Mouse (Mus musculus) heart, adult 2 months (tissue): ENCODE results near the gene Kcnmb3. TPM values are rescaled to one million over a fixed set of nuclear protein-coding genes. Genes with fewer than 3 reads are reported as not detected.
"Not testable (repeated sequence)": the region's sequence is repeated elsewhere in the genome, so short reads cannot be mapped to it uniquely, and the experiment has no call there.

Experiments used
- DNase-seq, 2 experiments: peaks; one replicate each; pipeline ENCODE4 v3.0.0; 2021
- H3K27ac ChIP-seq: fragments of 200-600 bp; 2 replicates; pipeline ENCODE4 v1.8.1; 2022
- H3K27me3 ChIP-seq: fragments of 200-500 bp; 2 replicates; pipeline ENCODE4 v1.6.1; 2012; ENCODE audit warnings: mild to moderate bottlenecking, low read length, inconsistent platforms, mixed read lengths; ENCODE audit not compliant: control insufficient read depth, insufficient read depth
- H3K36me3 ChIP-seq: fragments of 200-500 bp; 2 replicates; pipeline ENCODE4 v1.6.1; 2012; ENCODE audit warnings: low read length, inconsistent platforms; ENCODE audit not compliant: control insufficient read depth, insufficient read depth
- H3K4me1 ChIP-seq: fragments of 200-500 bp; 2 replicates; pipeline ENCODE4 v1.6.1; 2011; ENCODE audit warnings: low read length; ENCODE audit not compliant: control insufficient read depth, insufficient read depth
- H3K4me3 ChIP-seq: fragments of 200-600 bp; 2 replicates; pipeline ENCODE4 v1.8.1; 2022
- H3K79me2 ChIP-seq: fragments of 200-500 bp; replicated peaks from 2 replicates; pipeline ENCODE4 v1.6.1; 2012; ENCODE audit warnings: mild to moderate bottlenecking, inconsistent platforms, low read length, moderate library complexity, mixed read lengths; ENCODE audit not compliant: control insufficient read depth, insufficient read depth
- H3K9ac ChIP-seq: fragments of 200-500 bp; 2 replicates; pipeline ENCODE4 v1.6.1; 2012; ENCODE audit warnings: low read depth, mild to moderate bottlenecking, control low read depth, inconsistent platforms, low read length, mixed read lengths
- CTCF ChIP-seq: fragments of 200-600 bp; IDR thresholded peaks from 2 replicates; pipeline ENCODE4 v1.8.1; 2022; ENCODE audit warnings: antibody characterized with exemption, mild to moderate bottlenecking, moderate library complexity
- EP300 ChIP-seq: fragments of 200-500 bp; IDR thresholded peaks from 2 replicates; pipeline ENCODE4 v1.6.1; 2011; ENCODE audit warnings: low read depth, low read length, control low read depth; ENCODE audit not compliant: insufficient read depth
- POLR2A ChIP-seq: fragments of 200-500 bp; IDR thresholded peaks from 2 replicates; pipeline ENCODE4 v1.6.1; 2011; ENCODE audit warnings: mild to moderate bottlenecking, low read depth, low read length, control low read depth; ENCODE audit not compliant: insufficient read depth
- WGBS: fragments of 180-500 bp; shearing (Covaris S2); methylation state at CpG from one replicate; pipeline ENCODE4 v1.1.7; 2018; 5-methylcytosine and 5-hydroxymethylcytosine counted together
- intact Hi-C: fragments of 180-260 bp; cut with DNase I; formaldehyde crosslinking; loops from one replicate; pipeline ENCODE4 v1.15.1; 2025
- polyA plus RNA-seq: library from polyadenylated mRNA; depleted of rRNA; stranded (reverse); fragments of >200 nt; gene quantifications from 2 replicates; pipeline ENCODE4 v1.2.3, GENCODE M21; 2012; rRNA removed
- total RNA-seq, 2 experiments: library from RNA; stranded (reverse); gene quantifications; 2 replicates each; pipeline ENCODE4 v1.2.3; 2021

Kcnmb3 gene
- total and polyA plus RNA-seq, 3 experiments = not detected

- Histone ChIP-seq H3K36me3 (peaks cover 7% of the 10 kb centered on the region), H3K79me2 (peaks cover 10% of the 10 kb centered on the region), H3K27ac (no peak overlapping the region; the same call in 1 of the 2 replicates), H3K4me3 (no peak overlapping the region), H3K4me1 (peaks cover 8% of the 10 kb centered on the region), H3K27me3 (no peaks in the 10 kb centered on the region), H3K9ac (no peak overlapping the region)
- WGBS = 48% methylated on average over 2 of the region's 2 CpGs
- no peak for TF ChIP-seq POLR2A
- TF ChIP-seq EP300 = no peak
- TF ChIP-seq CTCF = no peak
- DNase-seq = no peak
- intact Hi-C loops = no loop called here
Observed at GRCm38 (mm10) chr3:32434016-32434415, 58.0 kb downstream of the Kcnmb3 start.

GRCm38 (mm10) chr3:32430394-32430793 is 61.6 kb downstream of the Kcnmb3 start:
- Histone ChIP-seq H3K27ac (no peak overlapping the region), H3K79me2 (peaks cover 13% of the 10 kb centered on the region), H3K9ac (no peak overlapping the region), H3K4me1 (peaks cover 16% of the 10 kb centered on the region), H3K4me3 (no peak overlapping the region), H3K36me3 (peaks cover 15% of the 10 kb centered on the region), H3K27me3 (no peaks in the 10 kb centered on the region)
- no peak for DNase-seq
- intact Hi-C loops = no loop called here
- TF ChIP-seq CTCF (no peak), EP300 (no peak), POLR2A (no peak)
- 20% methylated on average over 2 of the region's 2 CpGs for WGBS

- Histone ChIP-seq H3K36me3 (peaks cover 15% of the 10 kb centered on the region), H3K27ac (peak overlapping the region; percentile 48), H3K4me1 (peaks cover 16% of the 10 kb centered on the region), H3K79me2 (peaks cover 13% of the 10 kb centered on the region)
- not testable (repeated sequence) for DNase-seq, H3K4me3 ChIP-seq, H3K27me3 ChIP-seq, H3K9ac ChIP-seq
- intact Hi-C loops = loop anchor here (2.0 kb wide), 1 partner anchor 31 kb away; no protein-coding TSS in a partner anchor
Observed at GRCm38 (mm10) chr3:32429351-32429750, 62.7 kb downstream of the Kcnmb3 start.

- WGBS = 6% methylated on average over 4 of the region's 4 CpGs
- peaks cover 16% of the 10 kb centered on the region for H3K4me1 ChIP-seq
- H3K36me3 ChIP-seq = peaks cover 15% of the 10 kb centered on the region
- H3K27ac ChIP-seq = peak overlapping the region; percentile 56
- H3K79me2 ChIP-seq = peaks cover 15% of the 10 kb centered on the region
- H3K9ac ChIP-seq = no peak overlapping the region
- intact Hi-C loops = loop anchor here (2.0 kb wide), 1 partner anchor 30 kb away; no protein-coding TSS in a partner anchor
- no peaks in the 10 kb centered on the region for H3K27me3 ChIP-seq
- no peak overlapping the region for H3K4me3 ChIP-seq
- DNase-seq = peak; percentile 49 to 67
- TF ChIP-seq POLR2A = no peak
- TF ChIP-seq EP300 = no peak
- TF ChIP-seq CTCF = no peak
Observed at GRCm38 (mm10) chr3:32428921-32429320, 63.1 kb downstream of the Kcnmb3 start.

GRCm38 (mm10) chr3:32428361-32428760 is 63.7 kb downstream of the Kcnmb3 start:
- TF ChIP-seq EP300 = no peak
- TF ChIP-seq CTCF = no peak
- TF ChIP-seq POLR2A = no peak
- WGBS = 76% methylated on average over 3 of the region's 3 CpGs
- peak overlapping the region; percentile 56 for H3K27ac ChIP-seq

GRCm38 (mm10) chr3:32427695-32428094 is 64.3 kb downstream of the Kcnmb3 start:
- H3K36me3 ChIP-seq = peaks cover 15% of the 10 kb centered on the region
- WGBS = 44% methylated on average over 4 of the region's 4 CpGs
- no peak overlapping the region for H3K9ac ChIP-seq
- H3K79me2 ChIP-seq = peaks cover 13% of the 10 kb centered on the region
- H3K27me3 ChIP-seq = no peaks in the 10 kb centered on the region
- H3K4me1 ChIP-seq = peaks cover 17% of the 10 kb centered on the region
- DNase-seq = no peak
- no peak overlapping the region for H3K4me3 ChIP-seq
- H3K27ac ChIP-seq = peak overlapping the region; percentile 56; the same call in 1 of the 2 replicates
- TF ChIP-seq POLR2A (no peak), CTCF (no peak), EP300 (no peak)
- intact Hi-C loops = loop anchor here (2.0 kb wide), 1 partner anchor 29 kb away; no protein-coding TSS in a partner anchor

More at GRCm38 (mm10) chr3:32428361-32428760, 63.7 kb downstream of the Kcnmb3 start:
- Histone ChIP-seq H3K27me3 (no peaks in the 10 kb centered on the region), H3K4me1 (peaks cover 16% of the 10 kb centered on the region), H3K9ac (no peak overlapping the region), H3K79me2 (peaks cover 15% of the 10 kb centered on the region), H3K4me3 (no peak overlapping the region), H3K36me3 (peaks cover 15% of the 10 kb centered on the region)
- intact Hi-C loops = loop anchor here (2.0 kb wide), 1 partner anchor 30 kb away; no protein-coding TSS in a partner anchor
- no peak for DNase-seq

Other genes starting within 250 kb of the Kcnmb3 start
- 1 to 10 TPM; 5.9 to 6.1 TPM for gene Zmat3, start 126.2 kb downstream of the Kcnmb3 start, total RNA-seq
- 4.4 and 7.3 TPM in 2 replicates for gene Zmat3, start 126.2 kb downstream of the Kcnmb3 start, polyA plus RNA-seq
- 10 to 100 TPM; 43.5 to 48.5 TPM for gene Pik3ca, start 94.6 kb downstream of the Kcnmb3 start, total RNA-seq
- 6.5 and 13.4 TPM in 2 replicates for gene Pik3ca, start 94.6 kb downstream of the Kcnmb3 start, polyA plus RNA-seq
- 10 to 100 TPM; 22.1 to 28.0 TPM for gene Zfp639, start 18.0 kb upstream of the Kcnmb3 start, total RNA-seq
- 20.6 and 26.2 TPM in 2 replicates for gene Zfp639, start 18.0 kb upstream of the Kcnmb3 start, polyA plus RNA-seq
- gene Mfn1, start 37.2 kb upstream of the Kcnmb3 start, total RNA-seq = 100 to 1,000 TPM; 384 to 501 TPM
- 80.0 and 147 TPM in 2 replicates for gene Mfn1, start 37.2 kb upstream of the Kcnmb3 start, polyA plus RNA-seq
- 10 to 100 TPM; 12.4 to 15.5 TPM for gene Gnb4, start 124.4 kb upstream of the Kcnmb3 start, total RNA-seq
- 18.5 and 36.0 TPM in 2 replicates for gene Gnb4, start 124.4 kb upstream of the Kcnmb3 start, polyA plus RNA-seq
- 10 to 100 TPM; 22.1 to 22.9 TPM for gene Actl6a, start 214.1 kb upstream of the Kcnmb3 start, total RNA-seq
- gene Actl6a, start 214.1 kb upstream of the Kcnmb3 start, polyA plus RNA-seq = 11.1 and 18.1 TPM in 2 replicates
- gene Ndufb5, start 244.8 kb upstream of the Kcnmb3 start, total RNA-seq = 100 to 1,000 TPM; 793 to 933 TPM
- gene Ndufb5, start 244.8 kb upstream of the Kcnmb3 start, polyA plus RNA-seq = 925 and 1,211 TPM in 2 replicates
- gene Mrpl47, start 245.4 kb upstream of the Kcnmb3 start, total RNA-seq = 10 to 100 TPM; 39.3 to 44.8 TPM
- gene Mrpl47, start 245.4 kb upstream of the Kcnmb3 start, polyA plus RNA-seq = 4.8 and 10.8 TPM in 2 replicates